Mouse (Mus musculus) kidney, postnatal 10 days (tissue): ENCODE measurements around the gene Ifnab.

Source experiments
- DNase-seq: peaks from one replicate; pipeline ENCODE4 v3.0.0; 2021; ENCODE audit warnings: mixed read lengths

The Ifnab gene

DNA sequence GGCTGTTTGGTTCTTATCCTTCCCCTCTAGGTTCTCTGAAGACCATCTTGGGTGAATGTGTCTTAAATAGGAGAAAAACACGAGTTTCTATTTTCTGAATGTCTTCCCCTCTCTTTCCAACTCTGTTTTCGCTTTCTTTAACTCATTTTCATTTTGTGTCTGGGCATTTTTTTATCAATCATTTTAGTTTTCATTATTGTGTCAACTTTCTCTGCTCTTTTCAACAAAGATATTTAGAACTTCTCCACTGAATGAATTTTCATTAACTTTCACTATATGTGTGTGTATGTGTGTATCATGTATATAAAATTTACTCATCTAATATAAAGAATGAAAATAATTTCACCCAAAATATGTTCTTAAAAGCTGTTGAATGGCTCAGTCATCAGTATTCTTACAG is at the start of gene Ifnab:
Gene Ifnab (minus strand): TSS at position 101 of the 400 bp plus-strand sequence.
- DNase-seq, result no peak

DNA sequence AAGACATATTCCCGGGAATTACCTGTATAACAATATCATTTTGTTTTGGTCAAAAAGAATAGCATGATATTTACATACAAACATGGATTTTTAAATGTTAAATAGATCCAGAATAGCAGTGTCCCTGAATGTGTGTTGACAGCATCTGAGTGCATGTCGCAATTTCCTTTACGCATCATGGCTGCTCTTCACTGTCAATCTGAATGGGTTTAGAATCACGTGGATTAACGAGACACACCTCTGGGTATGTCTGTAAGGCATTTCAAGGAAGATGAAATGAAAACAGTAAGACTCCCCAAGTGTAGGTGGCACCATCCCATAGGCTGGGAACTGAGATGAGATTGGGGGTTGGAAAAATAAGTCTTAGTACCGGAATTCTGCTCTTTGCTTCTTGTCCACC is 47.9 kb upstream of the Ifnab start:
- DNase-seq, result no peak

DNA sequence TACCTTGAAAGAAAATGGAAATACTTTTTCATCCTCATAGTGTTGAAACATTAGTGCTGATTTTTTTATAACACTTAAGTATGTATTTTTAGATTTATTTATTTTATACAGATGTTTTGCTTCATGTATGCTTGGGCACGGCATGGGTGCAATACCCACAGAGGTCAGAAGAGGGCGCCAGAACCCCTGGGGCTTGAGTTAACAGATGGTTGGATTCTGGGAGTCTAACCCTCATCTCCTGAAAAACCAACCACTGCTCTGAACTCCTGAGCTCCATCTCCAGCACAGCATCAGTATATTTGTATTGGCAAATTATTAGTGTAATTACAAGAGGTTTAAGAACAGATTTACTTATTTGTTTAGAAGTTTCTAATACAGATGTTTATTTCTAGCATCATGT is 47.3 kb upstream of the Ifnab start:
- peak; percentile 85 for DNase-seq

DNA sequence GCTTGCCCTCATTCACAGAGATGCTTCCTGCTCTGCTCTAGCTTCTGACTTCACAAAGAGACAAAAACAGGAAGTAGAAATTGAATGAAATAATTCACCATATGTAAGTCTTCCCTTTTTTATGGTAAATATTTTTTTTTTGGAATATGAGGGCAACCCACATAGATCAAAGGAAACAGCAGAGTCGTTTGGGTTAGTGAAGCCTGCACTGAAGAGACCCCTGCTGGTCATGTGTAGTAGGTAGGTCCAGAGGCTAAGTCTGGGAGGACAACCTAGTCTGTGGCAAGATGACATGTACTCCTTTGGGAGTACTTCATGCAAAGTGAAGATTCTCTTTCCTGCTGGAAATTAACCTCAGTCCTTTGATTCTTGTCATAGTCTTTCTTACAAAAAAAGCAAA is 36.2 kb upstream of the Ifnab start:
- DNase-seq, result peak; percentile 71

DNA sequence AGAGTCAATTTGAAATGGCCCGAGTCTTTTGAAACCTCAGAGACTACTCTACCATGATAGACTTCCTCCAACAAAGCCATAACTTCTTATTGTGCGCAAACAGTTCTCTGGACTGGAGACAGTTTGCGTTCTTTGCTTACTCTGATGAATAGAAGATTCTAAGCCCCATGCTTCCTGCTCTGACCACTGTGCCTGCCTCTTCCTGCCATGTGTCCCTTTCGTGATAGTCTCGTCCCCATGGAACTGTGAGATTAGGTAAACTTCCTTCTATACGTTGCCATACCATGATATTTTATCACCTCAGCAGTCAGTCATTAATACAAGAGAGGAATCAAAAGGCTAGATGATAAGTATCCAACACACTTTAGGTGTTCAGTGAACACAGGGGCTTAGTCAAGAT is 35.6 kb upstream of the Ifnab start:
- DNase-seq, result no peak

DNA sequence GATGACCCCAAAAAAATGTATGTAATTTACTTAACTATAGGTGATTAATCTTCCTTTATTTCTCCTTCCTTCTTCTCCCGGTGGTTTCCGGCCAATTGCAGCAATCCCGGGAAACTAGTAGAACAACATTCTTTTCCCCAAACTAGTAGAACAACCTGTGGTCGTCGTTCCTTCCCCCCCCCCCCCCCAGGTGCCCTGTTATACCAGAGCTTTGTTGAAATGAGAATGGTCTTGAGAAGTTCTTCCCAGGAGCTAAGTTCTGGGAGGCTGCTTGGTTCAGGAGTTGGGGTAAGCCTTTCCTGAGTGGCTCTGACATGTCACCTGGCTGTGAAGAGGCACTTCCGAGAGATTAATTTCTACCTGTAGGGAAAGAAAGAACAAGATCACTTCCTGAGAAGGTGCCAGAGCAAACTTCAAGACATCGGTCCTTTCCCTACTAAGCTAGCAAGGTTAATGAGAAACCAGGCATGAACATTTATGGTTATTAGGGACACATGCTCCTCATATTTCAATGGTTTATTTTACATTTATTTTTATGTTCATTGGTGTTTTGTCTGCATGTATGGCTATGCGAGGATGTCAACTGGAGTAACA is 32.4 kb upstream of the Ifnab start:
- no peak for DNase-seq

DNA sequence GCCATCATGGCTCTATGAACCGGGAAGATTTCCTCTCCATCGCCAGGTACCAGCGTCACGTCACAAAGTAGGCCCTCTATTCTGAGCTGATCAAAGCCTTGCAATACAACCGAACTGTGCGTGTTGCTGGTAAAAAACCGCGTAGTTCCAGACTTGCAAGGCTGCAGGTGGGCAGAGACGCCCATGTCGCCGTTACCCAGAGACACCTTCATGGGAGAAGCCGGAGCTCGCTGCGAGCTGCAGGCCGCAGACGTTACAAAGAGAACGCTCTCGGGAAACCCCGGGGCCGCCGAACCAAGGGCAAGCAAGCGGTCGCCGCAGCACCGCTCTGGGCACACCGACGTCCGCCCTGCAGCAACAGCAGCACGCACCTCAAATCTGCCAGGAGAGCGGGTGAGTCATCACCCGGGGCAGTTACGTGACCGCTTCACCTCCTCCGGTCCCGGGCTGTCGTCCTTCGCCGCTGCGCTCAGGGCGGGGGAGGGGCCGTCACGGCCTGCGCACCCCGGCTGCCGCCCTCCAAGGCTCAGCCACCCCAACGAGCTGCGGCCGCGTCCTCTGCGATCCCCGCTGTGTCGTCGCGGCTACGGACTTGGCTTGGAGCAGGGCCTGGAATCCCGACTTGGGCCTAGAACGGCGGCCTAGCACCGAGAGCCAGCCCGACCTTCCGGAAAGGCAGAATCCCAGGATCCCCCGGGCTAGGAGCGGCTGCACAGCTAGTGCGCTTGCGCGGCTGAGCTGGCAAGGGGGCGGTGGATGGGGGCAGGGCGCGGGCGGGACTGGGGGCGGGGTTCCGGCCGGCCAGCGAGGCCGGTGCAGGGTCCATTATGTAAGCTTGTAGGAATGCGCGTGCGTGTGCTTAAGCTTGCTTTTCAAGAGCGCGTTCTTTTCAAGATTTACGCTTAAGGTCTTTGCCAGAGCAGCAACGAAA is 30.9 kb upstream of the Ifnab start, which contains the start of the genes Gm26566 and Klhl9:
Gene Gm26566 (plus strand): TSS at position 15 of the 931 bp plus-strand sequence.
Gene Klhl9 (minus strand): TSS at position 675 of the 931 bp plus-strand sequence.
- DNase-seq, result peak; percentile 96

DNA sequence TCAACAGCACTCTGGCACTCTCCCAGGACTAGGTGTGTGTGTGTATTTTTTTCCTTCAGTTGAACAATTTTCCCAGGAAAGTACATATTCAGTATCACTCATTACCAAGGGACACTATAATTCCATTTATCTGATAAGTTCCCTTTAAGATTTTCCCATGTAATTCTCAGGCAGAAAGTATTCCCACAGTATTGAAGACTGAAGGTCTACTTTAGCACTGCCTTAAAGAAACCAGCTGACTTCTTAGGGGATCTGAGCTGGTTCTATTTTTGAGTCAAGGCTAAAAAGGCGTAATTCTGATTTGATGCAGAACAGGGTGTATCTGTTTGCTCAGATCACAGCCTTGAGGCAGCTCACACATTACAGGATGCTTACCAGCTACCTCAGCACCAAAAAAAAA is 27.6 kb upstream of the Ifnab start:
- DNase-seq, result no peak

DNA sequence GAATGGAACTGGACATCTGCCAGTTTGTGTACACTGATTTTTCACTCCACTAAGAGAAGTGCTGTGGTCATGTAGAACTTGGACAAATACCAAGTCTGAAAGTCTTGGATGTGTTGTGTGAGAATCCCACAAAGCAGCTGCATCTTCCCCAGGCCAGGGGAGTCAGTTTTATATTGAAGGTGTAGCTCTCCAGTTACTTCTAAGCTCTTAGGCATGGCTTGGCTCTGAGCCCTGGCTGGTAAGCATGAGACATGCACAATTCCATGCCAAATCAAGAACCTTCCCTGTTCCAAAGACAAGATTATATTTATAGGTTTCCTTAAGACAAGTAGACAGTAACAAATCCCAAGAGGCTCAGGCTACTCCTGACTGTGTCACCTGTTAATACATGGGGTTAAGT is 23.9 kb upstream of the Ifnab start:
- no peak for DNase-seq

DNA sequence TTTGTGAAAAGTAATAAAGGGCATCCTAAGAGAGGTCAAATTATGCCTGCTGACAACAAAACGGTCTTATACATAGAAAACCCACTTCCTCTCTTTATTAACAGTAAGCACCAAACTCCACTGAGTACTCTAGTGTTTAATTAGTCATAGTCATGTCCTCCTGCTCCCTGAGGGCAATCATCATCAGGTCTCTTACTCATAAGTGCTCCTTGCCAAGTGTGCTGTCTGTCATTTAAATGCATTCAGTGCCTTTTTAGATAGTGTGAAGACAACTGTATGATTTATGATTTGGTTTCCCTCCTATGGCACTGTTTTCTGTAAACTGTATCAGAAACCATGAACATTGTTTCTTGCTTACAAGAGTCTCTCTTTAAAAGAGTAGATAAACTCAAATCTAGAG is 23.1 kb upstream of the Ifnab start:
- no peak for DNase-seq

DNA sequence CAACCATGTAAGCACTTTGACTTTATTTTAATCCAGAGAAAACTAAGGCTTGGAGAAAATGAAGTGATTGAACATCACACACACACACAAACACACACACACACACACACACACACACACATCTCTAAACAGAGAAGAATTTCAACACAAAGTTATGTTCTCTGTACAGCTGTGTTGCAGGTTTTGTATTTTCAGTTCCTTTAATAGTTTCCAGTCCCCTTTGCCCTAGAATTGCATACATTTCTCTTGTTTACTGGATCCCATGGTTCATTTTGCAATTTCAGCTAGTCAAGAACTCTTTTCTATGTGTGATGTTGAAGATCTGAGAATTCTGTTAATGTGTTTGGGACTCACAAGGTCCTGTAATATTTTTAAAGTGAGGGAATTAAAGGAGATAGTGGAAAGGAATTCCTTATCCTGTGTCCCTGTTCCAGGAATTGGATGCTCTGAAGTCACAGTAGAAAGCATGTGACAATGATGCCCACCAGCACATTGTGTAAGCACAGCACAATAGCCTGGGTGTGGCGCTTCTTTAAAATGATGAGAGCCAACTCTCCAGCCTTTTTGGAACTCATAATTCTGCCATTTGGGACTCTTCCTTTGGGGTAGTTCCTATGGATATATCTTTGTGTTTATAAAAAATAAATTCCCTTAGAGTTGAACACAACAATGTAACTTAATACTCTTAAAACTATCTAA is 16.1 kb upstream of the Ifnab start:
- no peak for DNase-seq

DNA sequence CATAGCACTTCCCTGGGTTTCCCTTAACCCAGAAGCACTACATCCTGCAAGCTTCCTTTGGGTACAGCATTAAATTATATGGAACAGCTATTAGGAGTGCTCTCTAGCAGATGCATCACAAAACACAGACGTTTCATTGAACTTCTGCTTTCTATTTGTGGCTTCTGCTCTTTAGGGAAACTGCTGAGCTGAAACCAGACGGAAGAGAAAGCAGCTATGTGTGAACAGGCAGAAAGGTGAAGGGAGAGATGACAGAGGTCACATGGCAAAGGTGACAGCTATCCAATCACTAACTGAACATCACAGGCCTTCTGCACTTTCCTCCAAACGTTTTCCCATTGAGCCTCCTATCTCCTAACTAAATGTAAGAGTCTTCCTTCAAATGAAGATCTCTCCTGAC is 14.8 kb upstream of the Ifnab start:
- DNase-seq, result no peak

DNA sequence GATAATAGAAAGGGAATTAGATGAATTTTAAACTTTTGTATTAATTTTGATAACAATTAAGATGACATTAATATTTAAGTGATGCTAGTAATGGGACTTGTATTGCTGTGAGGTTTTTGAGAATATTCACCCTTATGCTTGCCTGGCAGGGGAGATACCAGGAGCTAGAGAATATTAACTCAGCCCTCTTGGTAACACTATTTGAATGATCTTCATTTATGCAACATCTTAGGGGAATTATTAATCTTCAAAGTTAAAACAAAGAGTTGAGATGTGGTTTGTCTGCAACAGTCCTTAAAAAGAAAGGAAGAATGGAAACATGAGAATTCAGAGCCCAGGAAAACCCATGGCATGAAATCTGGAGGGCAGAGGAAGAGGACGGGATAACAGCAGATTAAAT is 8.1 kb upstream of the Ifnab start:
- DNase-seq, result no peak

DNA sequence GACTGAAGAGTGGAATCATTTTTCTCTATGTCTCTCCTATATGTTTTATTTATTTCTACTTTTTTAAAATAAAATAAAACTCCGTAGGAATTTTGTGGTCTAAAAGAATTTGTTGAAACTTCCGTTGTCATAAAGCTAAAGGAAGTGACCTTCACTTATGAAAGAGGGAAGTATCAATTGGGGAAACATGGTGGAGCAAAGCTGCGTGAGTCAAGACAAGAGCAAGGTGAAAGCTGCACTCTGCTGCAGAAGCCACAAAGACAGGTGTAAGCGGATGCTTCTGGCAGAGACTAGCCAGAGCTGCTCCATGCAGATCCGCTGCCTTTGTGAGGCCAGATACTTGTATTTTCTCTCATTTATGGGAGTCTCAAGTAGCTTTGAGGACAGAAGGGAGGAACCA is 7.6 kb upstream of the Ifnab start:
- no peak for DNase-seq

DNA sequence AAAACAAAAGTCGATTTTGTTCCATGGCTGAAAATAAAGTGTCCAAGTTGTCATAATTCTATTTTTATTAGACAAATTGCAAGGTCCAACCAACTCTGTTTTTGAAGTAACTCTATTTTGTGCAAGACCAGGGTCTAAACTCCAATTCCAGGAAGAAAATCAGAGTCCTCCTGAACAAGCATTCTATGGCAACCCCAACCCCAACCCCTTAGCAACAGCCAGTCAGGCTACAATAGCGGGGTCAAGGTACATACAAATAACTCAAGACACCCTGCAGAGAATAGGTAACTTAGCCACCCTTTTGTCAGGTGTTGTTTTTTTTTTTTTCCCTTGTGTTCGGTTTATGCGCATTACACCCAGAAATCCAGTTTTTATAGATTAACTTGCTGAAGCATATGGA is 6.6 kb upstream of the Ifnab start:
- no peak for DNase-seq

DNA sequence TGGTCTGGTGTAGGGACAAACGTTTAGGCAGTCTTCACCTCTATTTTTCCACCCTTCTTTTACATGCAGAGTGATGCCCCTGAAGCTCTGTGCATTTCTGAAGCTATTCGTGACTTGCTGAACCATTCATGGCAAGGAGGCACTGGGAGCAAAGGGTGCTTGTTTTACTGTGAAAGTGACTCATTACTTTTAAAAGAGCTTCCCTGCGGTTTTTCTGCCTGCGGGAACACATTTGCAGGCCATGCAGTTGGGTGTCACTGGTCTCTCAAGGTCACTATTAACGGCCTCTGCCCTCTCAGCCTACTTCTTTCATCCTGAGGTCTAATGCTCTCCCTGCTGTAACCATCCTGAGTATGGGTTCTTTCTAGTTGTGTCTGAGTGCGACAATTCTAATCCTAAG is 5.9 kb upstream of the Ifnab start:
- DNase-seq, result no peak

DNA sequence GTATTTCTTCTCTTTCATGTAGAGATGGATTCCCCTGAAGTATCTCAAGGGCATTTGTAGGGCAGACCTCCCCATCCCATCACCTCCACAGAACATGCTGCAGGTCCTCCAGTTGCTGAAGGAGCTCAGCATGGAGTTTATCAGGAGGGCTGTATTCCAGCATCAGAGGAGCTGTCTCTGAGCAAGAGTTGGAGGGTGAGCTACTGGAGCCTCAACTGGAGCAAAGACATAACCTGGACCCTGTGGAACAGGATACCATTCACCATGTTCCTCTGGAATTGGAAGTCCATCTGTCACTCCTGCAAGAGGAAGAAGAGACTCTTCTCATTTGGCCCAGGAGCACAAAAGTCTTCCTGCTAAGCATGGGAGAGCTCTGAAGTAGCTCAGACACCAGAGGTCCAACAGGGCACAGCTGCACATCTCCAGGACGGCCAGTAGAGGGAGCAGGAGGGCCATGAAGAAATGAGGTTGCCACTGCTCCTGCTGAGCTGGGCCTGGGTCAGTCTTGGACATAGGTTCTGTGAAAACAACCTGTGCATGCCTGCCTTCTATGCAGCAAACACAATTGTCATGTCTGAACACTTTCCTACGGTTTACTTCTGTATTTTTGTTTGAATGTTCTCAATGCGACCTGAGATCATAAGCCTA is 5.2 kb upstream of the Ifnab start:
- peak; percentile 85 for DNase-seq

DNA sequence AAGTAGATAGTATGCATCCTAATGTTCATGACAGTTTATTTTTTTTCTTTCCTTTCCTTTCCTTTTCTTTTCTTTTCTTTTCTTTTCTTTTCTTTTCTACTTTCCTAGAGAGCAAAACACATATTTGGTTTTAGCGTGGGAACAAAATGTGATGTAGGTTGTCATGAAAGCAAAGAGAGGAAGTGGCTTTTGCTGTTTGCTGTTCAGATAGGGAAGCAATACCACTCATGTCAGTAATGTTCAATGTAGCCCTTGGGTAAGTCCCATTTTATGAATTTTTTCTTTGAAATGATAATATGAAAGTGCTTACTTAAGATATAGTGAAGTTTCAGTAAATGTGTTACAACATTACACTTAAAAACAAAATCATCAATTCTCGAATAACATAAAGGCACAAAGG is 2.2 kb upstream of the Ifnab start:
- DNase-seq, result no peak

DNA sequence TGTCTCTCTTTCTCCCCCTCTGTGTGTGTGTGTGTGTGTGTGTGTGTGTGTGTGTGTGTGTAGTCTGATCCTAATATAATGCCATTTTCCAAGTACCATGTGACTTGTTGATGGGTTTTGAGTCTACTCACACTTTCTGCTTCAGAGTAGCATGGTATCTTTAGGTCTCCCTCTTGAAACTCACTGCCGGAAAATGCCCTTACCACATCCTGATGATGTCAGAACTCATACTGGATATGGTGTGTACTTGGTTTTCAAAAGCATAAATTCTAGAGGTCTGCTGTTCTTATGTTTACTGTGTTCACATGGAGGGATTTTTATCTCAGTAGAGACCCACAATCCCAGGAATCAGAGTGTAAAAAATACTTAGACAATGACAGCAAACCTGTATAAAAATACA is 1.4 kb upstream of the Ifnab start:
- DNase-seq, result no peak

DNA sequence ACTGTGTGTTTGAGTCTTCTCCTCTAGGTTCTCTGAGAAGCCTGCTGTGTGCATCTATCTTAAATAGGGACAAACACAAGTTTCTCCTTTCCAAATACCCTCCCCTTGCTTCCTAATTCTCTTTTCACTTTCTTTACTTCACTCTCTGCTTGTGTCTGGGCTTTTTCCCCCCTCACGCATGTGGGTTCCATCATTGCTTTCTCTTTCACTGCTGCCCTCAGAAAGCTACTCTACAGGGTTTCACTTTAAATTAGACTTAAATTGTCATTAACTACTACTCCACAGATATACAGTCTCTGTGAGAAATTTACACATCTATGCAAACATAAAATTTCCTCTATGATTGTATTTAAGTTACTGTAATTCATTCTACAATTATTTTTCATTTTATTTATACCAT is 7.3 kb downstream of the Ifnab start, which contains the start of gene Ifna2:
Gene Ifna2 (minus strand): TSS at position 101 of the 400 bp plus-strand sequence.
- DNase-seq, result no peak

DNA sequence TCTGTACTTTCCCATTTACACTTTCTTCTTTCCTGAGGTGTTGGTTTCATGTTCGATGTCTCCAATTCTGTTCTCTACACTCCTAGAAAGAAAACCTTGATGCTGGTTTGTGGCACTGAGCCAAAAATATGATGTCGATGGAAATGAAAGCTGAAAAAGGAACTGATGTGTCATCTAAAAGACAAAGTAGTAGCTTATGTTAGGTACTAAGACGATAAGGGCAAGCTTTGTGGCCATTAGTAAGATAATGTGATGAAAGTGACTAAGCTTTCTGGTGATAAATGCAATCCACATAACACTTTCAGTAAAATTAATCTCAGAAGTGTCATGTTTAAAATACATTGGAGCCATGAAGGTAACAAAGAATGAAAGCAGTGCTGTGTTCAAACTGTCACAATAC is 9.8 kb downstream of the Ifnab start:
- no peak for DNase-seq

DNA sequence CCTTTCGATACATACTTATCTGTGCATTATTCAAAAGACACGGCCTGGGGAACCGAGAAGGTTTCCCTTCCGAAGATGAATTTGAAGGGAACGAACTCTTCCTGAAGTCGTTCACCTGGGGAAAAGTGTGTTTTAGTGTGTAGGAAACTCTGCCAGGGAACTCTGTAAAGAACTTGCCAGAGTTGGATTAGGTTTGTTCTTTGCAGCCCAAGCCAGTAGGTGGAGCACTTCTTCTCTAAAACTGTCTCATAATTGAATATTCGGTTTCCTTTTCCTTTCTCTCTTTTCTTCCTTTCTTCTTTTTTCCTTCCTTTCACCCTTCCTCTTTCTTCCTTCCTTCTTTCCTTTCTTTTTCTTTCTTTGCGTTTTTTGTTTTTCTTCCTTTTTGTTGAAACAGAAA is 10.8 kb downstream of the Ifnab start:
- DNase-seq, result peak; percentile 48

DNA sequence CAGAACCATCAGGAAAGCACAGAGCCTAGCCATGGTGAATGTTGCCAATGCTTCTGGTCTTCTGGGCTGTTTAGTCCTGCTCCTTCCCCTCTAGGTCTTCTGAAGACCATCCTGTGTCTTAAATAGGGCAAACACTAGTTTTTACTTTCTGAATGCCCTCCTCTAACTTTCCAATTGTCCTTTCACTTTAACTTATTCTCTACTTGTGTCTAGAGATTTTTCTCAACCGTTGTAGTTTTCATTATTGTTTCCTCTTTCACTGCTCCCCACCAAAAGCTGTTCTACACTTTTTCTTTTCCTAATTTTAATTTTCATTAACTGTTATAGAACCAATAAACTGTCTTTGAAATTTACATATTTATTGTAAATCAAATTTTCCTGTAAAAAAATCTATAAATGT is 14.3 kb downstream of the Ifnab start, which contains the start of gene Ifna16:
Gene Ifna16 (minus strand): TSS at position 101 of the 400 bp plus-strand sequence.
- DNase-seq, result no peak
